Mouse (Mus musculus) monocyte, adult 2 months (primary cell): ENCODE results near the gene Senp5.
"Not testable (repeated sequence)": the region's sequence is repeated elsewhere in the genome, so short reads cannot be mapped to it uniquely, and the experiment has no call there.

Source experiments
- DNase-seq, 2 experiments: peaks; one replicate each; pipeline ENCODE4 v3.0.0; 2022; ENCODE audit warnings: low spot score in 2 of 2, low read depth in 1 of 2

The Senp5 gene

GRCm38 (mm10) chr16:32002509-32003477 lies at the start of gene Senp5:
Gene Senp5 (minus strand): TSS chr16:32003287.
- peak; percentile 80 to 85 for DNase-seq

- no peak for DNase-seq
These were observed 39.3 kb upstream of the Senp5 start for GRCm38 (mm10) chr16:32042367-32042766.

- DNase-seq = no peak
These were observed 16.6 kb upstream of the Senp5 start for GRCm38 (mm10) chr16:32019678-32020077.

- DNase-seq = no peak
These were observed 7.2 kb upstream of the Senp5 start for GRCm38 (mm10) chr16:32010330-32010729.

- no peak for DNase-seq
These were observed 6.8 kb upstream of the Senp5 start for GRCm38 (mm10) chr16:32009913-32010312.

- no peak for DNase-seq
These were observed 5.6 kb upstream of the Senp5 start for GRCm38 (mm10) chr16:32008529-32009293.

GRCm38 (mm10) chr16:32004731-32005130 lies 1.6 kb upstream of the Senp5 start:
- DNase-seq = no peak

- no peak for DNase-seq
These were observed 6.7 kb downstream of the Senp5 start for GRCm38 (mm10) chr16:31996371-31996770.

- DNase-seq = no peak
These were observed 9.1 kb downstream of the Senp5 start for GRCm38 (mm10) chr16:31993946-31994345.

GRCm38 (mm10) chr16:31993195-31993594 lies 9.9 kb downstream of the Senp5 start:
- DNase-seq = no peak

- no peak for DNase-seq
These were observed 11.0 kb downstream of the Senp5 start for GRCm38 (mm10) chr16:31992039-31992438.

GRCm38 (mm10) chr16:31980946-31981345 lies 22.1 kb downstream of the Senp5 start:
- DNase-seq = no peak

GRCm38 (mm10) chr16:31979501-31979900 lies 23.6 kb downstream of the Senp5 start:
- DNase-seq = no peak

- DNase-seq = no peak
These were observed 27.8 kb downstream of the Senp5 start for GRCm38 (mm10) chr16:31975258-31975657.

- no peak for DNase-seq
These were observed 39.9 kb downstream of the Senp5 start for GRCm38 (mm10) chr16:31963224-31963623.

- DNase-seq = peak; percentile 81 to 95
These were observed 54.7 kb downstream of the Senp5 start, which contains the start of the genes 0610012G03Rik and Ncbp2 for GRCm38 (mm10) chr16:31948345-31948774. Gene 0610012G03Rik (minus strand): TSS chr16:31948494. Gene Ncbp2 (plus strand): TSS chr16:31948513.

GRCm38 (mm10) chr16:31947901-31948316 lies 55.2 kb downstream of the Senp5 start:
- no peak for DNase-seq

GRCm38 (mm10) chr16:31947333-31947732 lies 55.8 kb downstream of the Senp5 start:
- no peak for DNase-seq

- not testable (repeated sequence) for DNase-seq
These were observed 57.1 kb downstream of the Senp5 start for GRCm38 (mm10) chr16:31945986-31946385.

- DNase-seq = no peak
These were observed 57.7 kb downstream of the Senp5 start for GRCm38 (mm10) chr16:31945372-31945771.

- DNase-seq = no peak
These were observed 58.3 kb downstream of the Senp5 start for GRCm38 (mm10) chr16:31944698-31945255.
